Mouse (Mus musculus): ENCODE data around the gene Pnp. TPM values are rescaled to one million over a fixed set of nuclear protein-coding genes. Genes with fewer than 3 reads are reported as not detected.

Gene Pnp
- total RNA-seq, 2 experiments from 2014 or later = 13.0 to 17.4 TPM

Other genes starting within 250 kb of the Pnp start
- not detected for gene Olfr747, start 237.9 kb upstream of the Pnp start, total RNA-seq (2021)
- not detected for gene Olfr748, start 223.7 kb upstream of the Pnp start, total RNA-seq (2021)
- not detected for gene Olfr749, start 186.0 kb upstream of the Pnp start, total RNA-seq (2021)
- gene Ttc5, start 145.6 kb upstream of the Pnp start, total RNA-seq (2021) = 10 to 100 TPM; 62.2 to 71.8 TPM
- under 1 TPM in 1 of 2 experiments, not detected in 1; 0.69 TPM for gene Ccnb1ip1, start 123.3 kb upstream of the Pnp start, total RNA-seq (2021)
- 10 to 100 TPM; 26.3 to 29.0 TPM for gene Parp2, start 123.2 kb upstream of the Pnp start, total RNA-seq (2021)
- gene Tep1, start 60.5 kb upstream of the Pnp start, total RNA-seq (2021) = 1 to 10 TPM; 2.1 to 3.1 TPM
- 1 to 10 TPM; 3.2 to 3.3 TPM for gene Klhl33, start 33.6 kb upstream of the Pnp start, total RNA-seq (2021)
- gene Osgep, start 6.2 kb upstream of the Pnp start, total RNA-seq (2021) = 10 to 100 TPM; 34.6 to 37.0 TPM
- gene Apex1, start 6.1 kb upstream of the Pnp start, total RNA-seq (2021) = 10 to 100 TPM; 67.4 to 75.4 TPM
- 10 to 100 TPM; 85.3 to 88.8 TPM for gene Pip4p1, start 226 bp upstream of the Pnp start, total RNA-seq (2021)
- 10 to 100 TPM in 1 of 2 experiments, 1 to 10 TPM in 1; 8.9 to 14.9 TPM for gene Gm49342, start 13.4 kb downstream of the Pnp start, total RNA-seq (2021)
- gene Pnp2, start 24.9 kb downstream of the Pnp start, total RNA-seq (2021) = 1 to 10 TPM in 1 of 2 experiments, under 1 TPM in 1; 0.62 to 1.1 TPM
- not detected for gene Rnase10, start 76.7 kb downstream of the Pnp start, total RNA-seq (2021)
- not detected for gene Rnase9, start 110.8 kb downstream of the Pnp start, total RNA-seq (2021)
- not detected for gene Rnase11, start 119.1 kb downstream of the Pnp start, total RNA-seq (2021)
- not detected for gene Rnase12, start 126.6 kb downstream of the Pnp start, total RNA-seq (2021)
- not detected for gene Olfr750, start 143.4 kb downstream of the Pnp start, total RNA-seq (2021)
- 10 to 100 TPM; 17.0 to 19.4 TPM for gene Rnase4, start 160.0 kb downstream of the Pnp start, total RNA-seq (2021)
- gene Ang, start 160.1 kb downstream of the Pnp start, total RNA-seq (2021) = 1 to 10 TPM; 3.4 to 4.7 TPM
- not detected for gene Eddm3b, start 183.3 kb downstream of the Pnp start, total RNA-seq (2021)
- under 1 TPM in 1 of 2 experiments, not detected in 1; 0.25 TPM for gene Rnase6, start 192.8 kb downstream of the Pnp start, total RNA-seq (2021)
- 1 to 10 TPM; 2.4 to 3.4 TPM for gene Rnase1, start 215.7 kb downstream of the Pnp start, total RNA-seq (2021)
- gene Rnase2b, start 231.2 kb downstream of the Pnp start, total RNA-seq (2021) = under 1 TPM in 1 of 2 experiments, not detected in 1; 0.37 TPM

Data from layer of hippocampus, postnatal 25 days (tissue).